Mouse (Mus musculus) adrenal gland, postnatal 10 days (tissue): ENCODE data around the gene Dzip1. TPM values are rescaled to one million over a fixed set of nuclear protein-coding genes. Genes with fewer than 3 reads are reported as not detected.

Experiments
- DNase-seq: peaks from one replicate; pipeline ENCODE4 v3.0.0; 2021; ENCODE audit warnings: mixed read lengths
- total RNA-seq, 2 experiments: library from RNA; stranded (reverse); gene quantifications; 2 replicates each; pipeline ENCODE4 v1.2.3; 2021

The Dzip1 gene
- total RNA-seq, 2 experiments from 2014 or later = 12.3 to 15.7 TPM

- peak; percentile 46 for DNase-seq
Measured at GRCm38 (mm10) chr14:118922667-118923184, 2.5 kb downstream of the Dzip1 start.

GRCm38 (mm10) chr14:118922251-118922650, 3.0 kb downstream of the Dzip1 start:
- no peak for DNase-seq

- no peak for DNase-seq
Measured at GRCm38 (mm10) chr14:118920654-118921053, 4.6 kb downstream of the Dzip1 start.

GRCm38 (mm10) chr14:118919025-118919424, 6.2 kb downstream of the Dzip1 start:
- DNase-seq = peak; percentile 40

GRCm38 (mm10) chr14:118913651-118914050, 11.6 kb downstream of the Dzip1 start:
- no peak for DNase-seq

- no peak for DNase-seq
Measured at GRCm38 (mm10) chr14:118911521-118911920, 13.7 kb downstream of the Dzip1 start.

- peak; percentile 83 for DNase-seq
Measured at GRCm38 (mm10) chr14:118910332-118911222, 14.7 kb downstream of the Dzip1 start.

GRCm38 (mm10) chr14:118909872-118910271, 15.4 kb downstream of the Dzip1 start:
- DNase-seq = peak; percentile 38

GRCm38 (mm10) chr14:118907592-118907991, 17.7 kb downstream of the Dzip1 start:
- no peak for DNase-seq

- DNase-seq = no peak
Measured at GRCm38 (mm10) chr14:118903867-118904562, 21.2 kb downstream of the Dzip1 start.

GRCm38 (mm10) chr14:118903397-118903796, 21.9 kb downstream of the Dzip1 start:
- no peak for DNase-seq

- DNase-seq = no peak
Measured at GRCm38 (mm10) chr14:118900911-118901310, 24.3 kb downstream of the Dzip1 start.

- no peak for DNase-seq
Measured at GRCm38 (mm10) chr14:118899940-118900339, 25.3 kb downstream of the Dzip1 start.

- DNase-seq = no peak
Measured at GRCm38 (mm10) chr14:118895655-118896054, 29.6 kb downstream of the Dzip1 start.

- DNase-seq = peak; percentile 23
Measured at GRCm38 (mm10) chr14:118895228-118895627, 30.0 kb downstream of the Dzip1 start.

- DNase-seq = no peak
Measured at GRCm38 (mm10) chr14:118890101-118890500, 35.2 kb downstream of the Dzip1 start.

- no peak for DNase-seq
Measured at GRCm38 (mm10) chr14:118884250-118884556, 41.1 kb downstream of the Dzip1 start.

GRCm38 (mm10) chr14:118883344-118884249, 41.7 kb downstream of the Dzip1 start:
- no peak for DNase-seq

- no peak for DNase-seq
Measured at GRCm38 (mm10) chr14:118880696-118881095, 44.6 kb downstream of the Dzip1 start.

- DNase-seq = no peak
Measured at GRCm38 (mm10) chr14:118878346-118878910, 46.8 kb downstream of the Dzip1 start.

- DNase-seq = peak; percentile 18
Measured at GRCm38 (mm10) chr14:118874786-118875415, 50.4 kb downstream of the Dzip1 start.
